Mouse (Mus musculus): Measurements from ENCODE around the gene Pald1.

GRCm38 (mm10) chr10:61328927-61329326 lies 54.4 kb downstream of the Pald1 start:
- TF ChIP-seq CTCF (IDR thresholded peaks at IDR 0.05; ENCODE audit: insufficient read depth, low read length) (no peak), POLR2A (IDR thresholded peaks at IDR 0.05; ENCODE audit: borderline replicate concordance, extremely low read depth, low read depth, low read length) (no peak)

Measured in lung, adult 2 months (tissue).